Mouse (Mus musculus) kidney, postnatal 36 days (tissue): ENCODE measurements at regions not wholly inside any gene's neighbourhood (a gene's known extent, or its start where the extent isn't known, plus 50 kb on each side); places are given as distances from the start of the nearest gene placed in this dataset.

Experiments used
- DNase-seq, 2 experiments: peaks; one replicate each; pipeline ENCODE4 v3.0.0; 2021 to 2022; ENCODE audit warnings: mixed read lengths in 2 of 2

- DNase-seq: no peak
Measured at GRCm38 (mm10) chr10:122566601-122567000, 112.0 kb upstream of the Ppm1h start.

GRCm38 (mm10) chr10:122569546-122570202 is 108.9 kb upstream of the Ppm1h start:
- no peak for DNase-seq

DNA sequence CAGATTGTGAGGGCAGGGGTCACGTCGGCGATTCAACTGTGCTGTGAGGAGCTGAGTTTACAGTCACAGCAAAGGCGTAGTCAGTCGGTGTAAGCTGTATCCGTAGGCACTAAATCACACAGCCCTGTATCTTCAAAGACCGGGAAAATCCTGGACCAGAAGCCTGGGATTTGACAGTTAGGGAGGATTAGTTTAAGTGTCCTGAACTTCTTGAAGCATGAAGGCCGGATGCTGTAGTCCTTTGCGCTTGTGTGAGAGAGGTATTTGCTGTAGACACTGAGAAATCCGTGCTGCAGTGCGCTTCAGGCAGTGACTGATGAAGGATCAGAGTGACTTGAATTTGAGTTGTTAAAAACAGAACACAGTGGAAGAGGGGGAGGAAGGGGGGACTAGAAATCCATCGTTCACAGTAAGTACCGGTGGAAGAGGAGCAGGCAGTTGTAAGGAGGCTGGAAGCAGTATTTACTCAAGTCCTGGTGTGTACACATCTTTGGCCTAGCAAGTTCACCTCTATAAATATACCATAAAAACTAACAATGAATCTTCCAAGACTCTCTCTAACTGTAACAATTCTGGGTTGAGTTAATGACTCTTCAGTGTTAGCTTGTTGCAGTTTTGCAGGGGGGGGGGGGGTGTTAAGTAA is 107.5 kb upstream of the Ppm1h start:
- no peak for DNase-seq

DNA sequence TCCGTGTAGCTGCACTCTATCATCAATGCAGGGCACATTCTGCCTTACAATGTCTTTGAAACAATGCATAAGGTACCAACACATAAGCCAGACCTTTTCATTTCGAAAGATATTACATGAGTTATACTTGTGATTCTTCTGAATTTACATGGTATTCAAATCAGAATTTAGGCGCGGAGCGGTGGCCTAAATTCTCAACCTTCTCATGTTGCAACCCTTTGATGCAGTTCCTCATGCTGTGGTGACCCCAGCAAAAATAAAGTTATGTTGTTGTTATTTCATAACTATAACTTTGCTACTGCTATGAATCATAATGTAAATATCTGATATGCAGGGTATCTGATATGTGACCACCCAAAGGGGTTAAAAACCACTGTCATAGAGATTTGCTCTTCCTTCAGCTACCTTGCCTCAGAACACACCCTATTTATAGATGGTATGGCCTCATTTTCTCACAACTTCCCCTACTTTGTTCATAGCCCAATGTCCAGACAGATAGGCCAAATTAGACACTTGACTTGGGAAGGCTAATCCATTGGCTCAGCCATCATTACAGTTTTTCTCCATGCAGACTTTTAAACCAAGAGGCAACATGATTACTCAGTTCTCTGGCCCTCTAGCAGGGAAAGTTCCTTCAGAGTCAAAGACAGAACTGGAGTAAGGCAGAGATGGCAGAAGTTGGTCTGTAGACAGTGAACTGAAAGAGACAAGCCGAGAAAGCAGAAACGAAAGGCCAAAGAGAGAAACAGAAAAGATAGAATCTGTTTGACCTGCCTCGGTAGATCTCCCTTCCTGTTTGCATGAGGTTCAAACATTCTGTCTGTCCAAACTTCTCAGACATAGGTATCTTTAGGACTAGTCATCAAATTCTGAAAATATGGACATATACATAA is 102.1 kb upstream of the Ppm1h start:
- no peak for DNase-seq

DNA sequence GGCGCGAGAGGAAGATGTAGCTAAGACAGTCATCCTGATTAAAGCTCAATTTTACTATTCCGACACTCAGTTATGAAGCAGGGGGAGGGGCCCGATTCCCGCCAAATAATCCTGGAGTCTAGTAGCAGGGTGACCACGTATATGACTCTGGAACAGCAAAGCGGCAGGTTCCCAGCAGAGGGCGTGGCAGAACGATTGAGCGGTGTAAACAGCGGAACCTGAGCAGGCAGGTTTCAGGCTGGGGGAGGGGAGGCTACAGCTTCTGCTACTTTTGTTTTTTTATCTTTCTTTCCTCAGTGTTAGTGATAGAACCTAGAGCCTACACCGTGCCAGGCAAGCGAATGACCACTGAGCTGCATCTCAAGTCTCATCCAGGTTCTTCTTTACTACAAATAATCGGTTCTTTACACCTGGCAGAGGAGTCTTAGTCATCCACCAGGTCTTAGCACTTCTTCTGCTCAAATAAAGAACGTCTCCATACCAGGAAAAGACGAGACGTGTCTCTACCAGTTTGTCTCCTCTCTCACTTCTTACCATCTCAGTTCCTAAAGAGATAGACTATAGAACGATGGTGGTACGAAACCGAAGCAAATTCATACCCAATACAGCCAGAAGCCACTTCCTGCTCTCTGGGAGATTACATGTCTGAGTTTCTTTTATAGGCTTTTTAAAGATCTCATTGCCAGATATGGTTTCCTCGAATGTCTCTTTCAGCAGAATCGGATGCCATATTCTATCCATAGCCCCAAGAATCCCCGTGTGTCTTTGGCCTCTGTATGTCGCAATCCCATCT is 100.2 kb upstream of the Ppm1h start:
- DNase-seq: peak; percentile 39 to 77

GRCm38 (mm10) chr10:122581096-122581495 is 97.5 kb upstream of the Ppm1h start:
- DNase-seq: peak in 1 of 2 experiments; percentile 8

- no peak for DNase-seq
Measured at GRCm38 (mm10) chr10:122587541-122587940, 91.0 kb upstream of the Ppm1h start.

GRCm38 (mm10) chr10:122599511-122599910 is 79.1 kb upstream of the Ppm1h start:
- DNase-seq: no peak

DNA sequence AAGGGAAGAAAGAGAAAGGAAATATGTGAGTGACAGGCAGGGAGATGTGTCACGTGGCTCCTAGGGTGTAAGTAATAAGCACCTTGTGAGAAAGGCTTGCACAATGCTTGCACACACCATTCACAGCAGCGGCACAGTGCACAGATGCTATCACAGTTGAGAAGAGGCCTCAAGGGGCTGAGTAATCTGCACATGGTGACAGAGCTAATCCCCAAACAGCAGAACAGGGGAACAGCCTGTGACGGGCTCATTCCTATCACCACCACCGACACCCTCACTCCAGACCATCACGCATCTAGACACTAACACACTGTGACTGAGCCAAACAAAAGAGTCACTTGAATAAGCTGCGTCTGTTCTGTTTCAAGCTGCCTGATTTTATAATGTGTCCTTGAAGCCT is 76.2 kb upstream of the Ppm1h start:
- DNase-seq: no peak

- DNase-seq: no peak
Measured at GRCm38 (mm10) chr10:122603960-122604359, 74.6 kb upstream of the Ppm1h start.

DNA sequence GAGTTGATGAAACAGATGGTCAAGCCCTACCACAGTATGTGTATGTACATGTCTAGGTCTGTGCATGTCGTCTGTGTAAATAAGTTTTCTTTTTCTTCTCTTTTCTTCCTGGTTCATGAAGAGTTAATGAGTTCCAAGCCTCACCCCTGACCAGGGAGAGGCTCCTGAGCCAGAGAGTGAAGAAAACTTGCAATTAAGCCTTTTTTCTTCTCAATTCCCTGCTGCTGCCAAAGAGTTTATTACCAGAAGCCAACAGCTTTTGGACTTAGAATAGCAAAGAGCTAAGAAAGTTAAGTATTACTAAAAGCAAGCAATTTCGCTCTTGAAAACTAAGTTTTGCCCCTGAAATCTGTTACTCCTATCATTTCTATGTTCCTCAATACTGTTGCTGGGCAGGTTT is 65.3 kb upstream of the Ppm1h start:
- DNase-seq: peak; percentile 23 to 58

DNA sequence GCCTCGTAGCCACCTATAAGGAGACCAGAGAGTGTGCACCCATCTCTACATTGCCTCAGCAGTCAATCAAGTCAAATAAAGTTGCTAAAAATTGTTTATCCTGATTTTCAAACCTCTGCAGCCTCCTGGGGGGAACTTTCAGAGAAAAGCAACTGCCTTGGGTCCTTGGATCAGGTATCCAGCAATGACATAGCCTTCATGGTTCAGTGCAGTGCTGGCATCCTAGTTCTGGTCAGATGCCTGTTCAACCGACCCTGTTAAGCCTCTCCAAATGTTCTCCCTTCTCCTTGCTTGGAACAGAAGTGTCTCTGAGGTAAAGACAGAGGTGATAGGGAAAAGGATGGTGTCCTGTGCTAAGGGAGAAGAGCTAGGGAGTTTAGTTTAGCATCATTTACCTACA is 64.7 kb upstream of the Ppm1h start:
- DNase-seq: peak; percentile 63 to 68

- no peak for DNase-seq
Measured at GRCm38 (mm10) chr10:122614720-122615119, 63.8 kb upstream of the Ppm1h start.

GRCm38 (mm10) chr10:122615658-122616057 is 62.9 kb upstream of the Ppm1h start:
- no peak for DNase-seq

- no peak for DNase-seq
Measured at GRCm38 (mm10) chr10:122616385-122616784, 62.2 kb upstream of the Ppm1h start.

DNA sequence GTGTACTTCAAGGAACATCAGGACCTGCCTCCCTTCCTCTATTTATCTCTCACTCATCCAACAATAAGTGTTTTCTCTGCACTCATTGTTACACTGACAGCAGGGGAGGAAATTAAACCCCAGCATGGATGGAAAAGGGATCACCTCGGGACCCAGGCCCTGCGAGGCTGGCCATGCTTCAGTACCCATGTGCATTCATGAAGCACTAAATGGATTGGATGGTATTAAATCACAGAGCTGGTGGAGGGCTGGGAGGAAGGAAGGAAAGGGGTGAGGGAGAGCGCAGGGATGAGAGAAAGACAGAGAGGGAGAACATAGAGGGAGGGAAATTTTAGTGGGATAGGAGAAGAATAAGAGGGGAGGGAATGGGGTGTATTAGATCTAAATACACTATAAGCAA is 59.7 kb upstream of the Ppm1h start:
- no peak for DNase-seq

- DNase-seq: no peak
Measured at GRCm38 (mm10) chr10:122619406-122620116, 59.0 kb upstream of the Ppm1h start.
